Mouse (Mus musculus) telencephalon, adult 2 months (tissue): Measurements from ENCODE around the gene Ift27.

Source experiments
- DNase-seq: peaks from one replicate; pipeline ENCODE4 v3.0.0-alpha.2; 2011; ENCODE audit warnings: low read depth, low spot score

The Ift27 gene

GRCm38 (mm10) chr15:78173972-78174886 is at the start of gene Ift27:
Gene Ift27 (minus strand): TSS chr15:78174107.
- peak; percentile 100 for DNase-seq

DNA sequence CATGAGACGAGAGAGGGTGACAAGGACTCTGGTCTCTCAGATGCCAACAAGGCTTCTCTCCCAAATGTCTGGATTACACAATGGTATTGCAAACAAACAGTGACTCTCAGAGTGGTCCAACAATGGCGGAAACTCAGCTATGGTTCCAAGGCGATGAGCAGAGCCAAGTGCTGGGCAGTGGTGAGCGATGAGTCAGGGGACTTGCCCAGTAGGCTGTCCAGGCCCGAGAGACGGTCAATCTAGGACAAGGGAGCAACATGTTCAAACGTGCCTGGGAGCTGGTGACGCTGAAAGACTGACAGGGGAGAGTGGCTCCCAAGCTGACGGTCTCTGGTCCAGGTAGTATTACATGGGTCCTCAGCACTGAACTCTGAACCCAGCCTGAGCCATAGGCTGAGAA is 41.4 kb upstream of the Ift27 start:
- no peak for DNase-seq

GRCm38 (mm10) chr15:78211367-78211766 is 37.5 kb upstream of the Ift27 start:
- no peak for DNase-seq

DNA sequence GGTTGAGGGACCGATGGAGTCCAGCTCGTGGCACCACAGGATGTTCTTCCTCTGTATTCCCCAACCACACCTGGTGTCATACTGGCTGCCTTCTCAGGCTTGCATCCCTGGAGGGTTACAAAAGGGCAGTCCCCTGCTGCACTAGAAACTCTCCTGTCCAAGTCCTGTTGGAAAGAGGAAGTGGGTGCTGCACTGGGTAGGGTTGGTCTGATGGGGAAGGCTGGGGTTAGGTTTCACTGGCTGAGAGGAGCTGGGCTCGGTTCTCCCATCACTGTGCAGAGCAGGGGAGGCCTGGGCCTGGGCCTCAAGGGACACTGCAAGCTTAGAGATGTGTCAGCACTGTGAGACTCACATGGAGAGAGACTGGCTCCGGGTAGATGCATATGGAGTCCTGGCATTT is 36.3 kb upstream of the Ift27 start:
- DNase-seq: no peak

DNA sequence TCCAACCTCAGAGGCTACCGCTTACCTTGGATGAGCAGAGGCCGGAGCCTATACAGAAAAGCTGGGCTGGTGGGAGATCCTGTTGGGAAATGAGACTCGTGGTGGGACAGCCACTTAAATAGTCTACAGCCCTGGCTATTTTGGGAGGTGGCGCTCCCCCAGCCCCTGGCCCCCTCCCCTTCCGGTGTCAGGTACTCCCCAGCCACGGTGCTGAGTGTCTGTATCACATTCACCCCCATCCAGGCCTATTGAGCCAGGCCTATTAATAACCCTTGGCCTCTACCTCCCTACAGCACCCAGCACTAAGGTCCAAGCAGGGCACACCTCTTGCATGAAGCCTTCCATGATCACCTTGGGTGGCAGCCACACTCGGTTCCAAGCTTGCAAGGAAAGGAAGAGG is 32.4 kb upstream of the Ift27 start, which contains the start of gene Pvalb:
TSS of gene Pvalb (minus strand) at position 89 of the 400 bp plus-strand sequence.
- DNase-seq: no peak

- DNase-seq: no peak
Measured at GRCm38 (mm10) chr15:78205192-78205591, 31.3 kb upstream of the Ift27 start.

- DNase-seq: no peak
Measured at GRCm38 (mm10) chr15:78204053-78204847, 30.3 kb upstream of the Ift27 start.

DNA sequence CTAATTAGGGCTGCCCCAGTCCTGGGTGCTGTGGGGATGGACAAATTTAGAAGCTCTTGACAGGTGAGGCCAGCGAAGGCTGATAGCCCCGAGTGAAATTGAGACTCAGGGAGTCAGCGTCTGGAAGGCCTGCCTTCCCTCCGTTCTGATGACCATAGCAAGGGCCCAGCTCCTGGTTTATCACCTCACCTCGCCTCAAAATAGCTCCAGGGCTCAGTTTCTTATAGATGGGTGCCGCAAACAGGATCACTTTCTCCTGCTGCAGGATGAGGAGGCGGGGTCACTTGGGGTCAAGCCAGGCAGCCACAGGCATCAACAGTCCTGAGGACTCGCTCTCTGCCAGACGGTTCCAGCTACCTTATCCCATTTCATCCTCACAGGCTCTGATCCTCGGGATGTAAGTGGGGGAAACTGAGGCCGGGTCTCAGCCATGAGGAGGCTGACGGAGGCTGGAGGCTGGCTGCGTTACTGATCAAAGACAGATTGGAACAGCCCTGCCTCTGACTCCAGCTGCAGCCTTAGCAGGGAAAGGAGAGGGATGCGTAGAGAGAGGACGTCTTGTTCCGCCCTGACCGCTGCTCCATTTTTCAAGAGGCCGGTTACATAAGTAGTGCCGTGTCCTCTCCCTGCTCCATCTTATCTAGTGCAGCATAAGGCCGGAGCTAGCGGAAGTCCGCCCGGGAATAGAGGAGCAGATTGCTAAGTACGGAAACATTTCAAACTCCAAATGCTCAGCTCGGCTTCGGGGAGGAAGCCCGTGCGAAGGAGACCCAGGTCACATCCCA is 21.4 kb upstream of the Ift27 start:
- DNase-seq: peak; percentile 21

- no peak for DNase-seq
Measured at GRCm38 (mm10) chr15:78194320-78194719, 20.4 kb upstream of the Ift27 start.

- DNase-seq: no peak
Measured at GRCm38 (mm10) chr15:78189636-78190035, 15.7 kb upstream of the Ift27 start.

GRCm38 (mm10) chr15:78188546-78188945 is 14.6 kb upstream of the Ift27 start:
- no peak for DNase-seq

GRCm38 (mm10) chr15:78186906-78187305 is 13.0 kb upstream of the Ift27 start:
- DNase-seq: no peak

- no peak for DNase-seq
Measured at GRCm38 (mm10) chr15:78185609-78186008, 11.7 kb upstream of the Ift27 start.

- DNase-seq: peak; percentile 51
Measured at GRCm38 (mm10) chr15:78184855-78185254, 10.9 kb upstream of the Ift27 start.

DNA sequence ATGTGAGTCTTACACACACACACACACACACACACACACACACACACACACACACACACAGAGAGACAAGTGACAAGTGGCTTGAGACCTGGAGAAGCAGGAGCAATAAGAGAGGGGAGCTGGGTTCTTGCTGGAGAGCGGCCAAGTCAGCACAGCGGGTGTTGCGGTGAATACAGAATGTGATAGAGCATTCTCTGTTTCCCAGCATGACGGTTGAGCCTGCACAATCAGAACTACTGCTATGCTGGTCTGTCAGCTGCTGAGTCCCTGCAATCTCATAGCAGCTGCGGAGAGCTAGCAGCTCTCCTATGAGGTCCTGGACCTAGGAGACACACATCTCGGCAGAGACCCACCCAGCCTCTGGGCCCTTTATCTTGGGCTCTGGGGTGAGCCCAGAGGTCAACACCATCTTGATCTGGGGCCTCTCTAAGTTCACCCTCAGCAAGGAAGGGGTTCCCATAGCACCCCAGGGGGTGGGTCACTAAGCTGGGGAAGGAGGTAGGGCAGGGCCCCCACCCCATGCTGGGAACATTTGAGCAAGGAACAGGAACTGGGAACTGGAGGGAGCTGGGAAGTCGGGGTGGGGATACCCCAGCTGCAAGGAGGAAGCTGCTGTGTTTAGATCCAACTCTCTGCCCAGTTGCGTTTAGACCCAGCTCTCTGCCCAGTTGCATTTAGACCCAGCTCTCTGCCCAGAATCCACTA is 7.9 kb upstream of the Ift27 start:
- DNase-seq: peak; percentile 32

DNA sequence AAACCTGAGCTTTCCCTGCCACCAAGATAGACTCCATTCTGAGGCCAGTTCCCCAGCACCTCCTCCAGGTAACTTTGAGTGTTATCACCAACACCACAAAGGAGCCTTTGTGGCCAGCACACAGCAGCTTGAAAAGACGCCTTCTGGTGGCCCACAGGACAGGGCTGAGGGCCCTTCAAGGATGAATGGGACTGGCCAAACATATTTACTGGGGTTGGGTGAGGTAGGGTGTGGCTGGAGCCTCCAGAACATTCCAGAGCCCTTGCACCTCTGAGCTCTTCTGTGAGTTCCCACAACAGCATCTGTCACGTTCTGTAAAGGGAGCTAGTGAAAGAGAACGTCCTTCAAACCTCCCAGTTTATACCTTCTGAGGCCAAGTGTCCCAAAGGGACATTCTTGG is 5.9 kb upstream of the Ift27 start:
- DNase-seq: no peak

DNA sequence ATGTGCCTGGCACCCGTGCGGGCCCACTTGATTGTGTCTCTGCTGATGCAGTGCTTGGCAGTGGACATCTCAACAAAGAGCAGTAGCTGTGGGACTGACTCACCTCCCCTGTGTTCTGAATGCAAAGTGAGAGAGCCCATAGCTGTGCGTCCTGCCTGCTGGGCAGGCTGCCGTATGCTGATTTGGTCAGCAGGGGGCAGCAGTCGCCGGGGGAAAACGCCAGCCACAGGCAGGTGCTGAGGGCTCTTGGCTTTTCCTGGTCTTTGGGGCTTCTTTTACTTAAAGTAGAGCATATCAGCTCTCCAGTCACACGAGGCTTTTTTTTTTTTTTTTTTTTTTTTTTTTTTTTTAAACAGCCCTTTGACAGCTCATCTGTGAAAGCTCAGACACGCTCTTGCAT is 4.5 kb upstream of the Ift27 start:
- peak; percentile 33 for DNase-seq

GRCm38 (mm10) chr15:78177257-78177656 is 3.4 kb upstream of the Ift27 start:
- no peak for DNase-seq

- DNase-seq: no peak
Measured at GRCm38 (mm10) chr15:78174887-78175245, 959 bp upstream of the Ift27 start.

DNA sequence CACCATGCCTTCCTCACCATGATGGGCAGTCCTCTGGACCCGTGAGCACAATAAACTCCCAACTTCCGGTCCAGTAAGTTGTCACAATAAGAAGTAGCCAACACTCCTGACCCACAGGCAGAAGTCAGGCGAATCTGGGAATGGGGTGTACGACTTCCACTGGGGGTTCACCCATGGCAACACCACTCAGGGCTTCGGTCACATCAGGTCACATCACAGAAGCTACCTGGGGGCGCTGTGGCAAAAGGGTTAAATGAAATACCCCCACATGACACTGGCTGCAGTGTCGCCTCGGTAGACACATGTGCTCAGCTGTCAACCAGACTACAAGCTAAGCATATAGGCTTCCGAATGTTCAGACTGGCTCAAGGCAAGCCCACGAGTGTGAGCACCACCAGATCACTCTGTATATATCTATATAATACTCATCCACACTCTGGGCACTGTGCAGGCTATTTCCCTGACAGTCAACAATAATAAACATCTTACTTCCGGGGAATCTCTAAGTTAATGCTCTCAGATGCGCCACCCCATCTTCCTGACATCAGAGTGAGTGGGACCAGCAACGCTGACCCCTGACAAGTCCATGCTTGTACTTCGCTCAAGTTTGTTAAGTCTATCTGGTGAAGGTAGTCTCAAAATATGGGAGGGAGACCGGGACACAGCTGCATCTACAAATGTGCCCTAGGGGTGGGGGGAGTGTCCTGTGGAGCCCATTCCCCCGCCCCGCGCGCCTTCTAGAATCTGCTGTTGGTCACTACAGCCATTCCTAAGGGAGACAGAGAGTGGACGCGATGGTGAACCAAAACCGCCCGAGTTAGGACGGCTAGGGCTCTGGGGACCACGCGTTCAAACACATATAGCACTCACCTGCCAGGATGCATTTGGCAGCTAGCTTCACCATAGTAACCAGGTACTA is 749 bp downstream of the Ift27 start:
- DNase-seq: no peak
